Mouse (Mus musculus): ENCODE data around the gene Tpi1. TPM values are rescaled to one million over a fixed set of nuclear protein-coding genes. Genes with fewer than 3 reads are reported as not detected.
"Not testable (repeated sequence)": the region's sequence is repeated elsewhere in the genome, so short reads cannot be mapped to it uniquely, and the experiment has no call there.

The Tpi1 gene
- polyA plus RNA-seq, 1 experiment from 2014 or later: 718 TPM

DNA sequence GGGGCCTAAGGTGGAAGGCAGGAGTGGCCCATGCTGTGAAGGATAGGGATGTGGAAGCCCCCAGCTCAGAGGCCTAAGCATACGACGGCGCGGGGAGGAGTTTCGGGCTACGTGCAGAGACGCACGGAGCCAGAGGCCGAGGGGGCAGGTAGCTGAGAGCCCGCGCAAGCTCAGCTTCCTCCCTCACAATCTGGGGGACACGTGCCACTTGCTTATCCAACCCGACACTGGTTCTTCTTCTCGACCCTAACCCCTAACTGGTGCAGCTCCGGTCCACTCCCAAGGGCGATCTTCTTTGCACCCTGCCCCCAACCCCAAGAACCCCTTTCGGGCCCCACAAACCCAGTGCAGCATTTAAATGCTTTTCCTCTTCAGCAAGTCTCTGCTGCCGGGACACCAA, 600 bp downstream of the Tpi1 start:
- WGBS: under 1% methylated on average over 18 of the region's 18 CpGs
- no peaks in the 10 kb centered on the region for H3K9me3 ChIP-seq (ENCODE audit: low read depth, low read length)
- ATAC-seq (ENCODE audit: insufficient read depth) (peak; percentile 53), DNase-seq (peak; percentile 89)
- H3K9ac ChIP-seq: peak overlapping the region; percentile 85
- H3K4me3 ChIP-seq (ENCODE audit: low read depth, low read length): peak overlapping the region; percentile 76
- peak overlapping the region; percentile 96 for H3K27ac ChIP-seq (ENCODE audit: low read depth)
- TF ChIP-seq CTCF (IDR thresholded peaks at IDR 0.05; ENCODE audit: low read depth): no peak
- peak overlapping the region; percentile 64 for H3K4me2 ChIP-seq
- peaks cover 63% of the 10 kb centered on the region for H3K36me3 ChIP-seq (ENCODE audit: insufficient read depth)
- H3K4me1 ChIP-seq (ENCODE audit: insufficient read depth): peaks cover 18% of the 10 kb centered on the region
- H3K27me3 ChIP-seq (ENCODE audit: insufficient read depth, low read length): no peaks in the 10 kb centered on the region

- WGBS: 10% methylated on average over 9 of the region's 9 CpGs
- peak overlapping the region; percentile 85 for H3K9ac ChIP-seq
- peaks cover 56% of the 10 kb centered on the region for H3K36me3 ChIP-seq (ENCODE audit: insufficient read depth)
- peak; percentile 20 for DNase-seq
- H3K27ac ChIP-seq (ENCODE audit: low read depth): peak overlapping the region; percentile 96
- peaks cover 18% of the 10 kb centered on the region for H3K4me1 ChIP-seq (ENCODE audit: insufficient read depth)
- no peaks in the 10 kb centered on the region for H3K27me3 ChIP-seq (ENCODE audit: insufficient read depth, low read length)
- no peak for TF ChIP-seq CTCF (IDR thresholded peaks at IDR 0.05; ENCODE audit: low read depth)
- ATAC-seq (ENCODE audit: insufficient read depth): no peak
- H3K4me3 ChIP-seq (ENCODE audit: low read depth, low read length): peak overlapping the region; percentile 76
- no peaks in the 10 kb centered on the region for H3K9me3 ChIP-seq (ENCODE audit: low read depth, low read length)
- H3K4me2 ChIP-seq: peak overlapping the region; percentile 64
Measured at GRCm38 (mm10) chr6:124812848-124813247, 1.2 kb downstream of the Tpi1 start.

DNA sequence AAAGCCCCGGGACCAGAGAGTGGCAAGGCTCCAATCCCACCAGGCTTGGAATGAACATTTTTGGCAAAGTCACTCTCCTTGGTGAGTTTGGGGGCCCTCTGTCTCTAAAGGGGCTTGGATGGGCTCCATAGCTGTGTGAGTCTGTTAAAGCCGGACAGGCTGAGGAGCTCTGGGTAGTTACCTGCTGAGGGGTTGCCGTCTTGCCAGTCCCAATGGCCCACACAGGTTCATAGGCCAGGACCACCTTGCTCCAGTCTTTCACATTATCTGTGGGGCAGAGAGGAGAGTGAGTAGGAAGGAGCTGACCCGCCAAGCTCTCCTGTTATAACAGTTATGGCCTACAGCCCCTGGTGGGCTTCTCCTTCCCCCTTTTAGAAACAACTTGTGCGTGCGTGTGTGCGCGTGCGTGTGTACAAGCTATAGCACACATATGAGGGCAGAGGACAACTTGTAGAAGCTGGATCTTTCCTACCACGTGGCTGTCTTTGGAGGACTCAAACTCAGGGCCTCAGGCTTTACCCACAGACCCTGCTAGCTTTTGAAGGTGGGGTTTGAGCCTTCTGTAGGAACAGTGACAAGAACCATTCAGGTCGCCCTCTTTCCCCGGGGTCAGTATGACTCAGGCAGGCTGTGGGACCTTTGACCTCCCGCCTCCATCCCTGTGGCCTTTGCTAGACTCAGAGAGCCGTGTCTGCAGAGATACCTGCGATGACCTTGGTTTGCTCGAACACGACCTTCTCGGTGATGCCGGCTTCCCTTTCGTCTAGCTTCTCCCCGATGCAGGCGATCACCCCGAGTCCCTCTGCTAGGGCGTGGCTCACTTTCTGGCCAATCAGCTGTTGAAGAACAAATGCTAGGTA, 2.2 kb downstream of the Tpi1 start:
- no peak for TF ChIP-seq CTCF (IDR thresholded peaks at IDR 0.05; ENCODE audit: low read depth)
- Histone ChIP-seq H3K27ac (ENCODE audit: low read depth) (no peak overlapping the region), H3K9ac (peak overlapping the region; percentile 85), H3K27me3 (ENCODE audit: insufficient read depth, low read length) (no peaks in the 10 kb centered on the region), H3K4me3 (ENCODE audit: low read depth, low read length) (peak overlapping the region; percentile 76), H3K4me2 (peak overlapping the region; percentile 64), H3K9me3 (ENCODE audit: low read depth, low read length) (no peaks in the 10 kb centered on the region), H3K36me3 (ENCODE audit: insufficient read depth) (peaks cover 47% of the 10 kb centered on the region), H3K4me1 (ENCODE audit: insufficient read depth) (peaks cover 18% of the 10 kb centered on the region)
- no peak for ATAC-seq (ENCODE audit: insufficient read depth)
- no peak for DNase-seq
- WGBS: 70% methylated on average over 24 of the region's 24 CpGs

- no peak overlapping the region for H3K4me2 ChIP-seq
- H3K9ac ChIP-seq: no peak overlapping the region
- H3K27me3 ChIP-seq (ENCODE audit: insufficient read depth, low read length): no peaks in the 10 kb centered on the region
- no peak overlapping the region for H3K4me3 ChIP-seq (ENCODE audit: low read depth, low read length)
- H3K4me1 ChIP-seq (ENCODE audit: insufficient read depth): peaks cover 18% of the 10 kb centered on the region
- peaks cover 41% of the 10 kb centered on the region for H3K36me3 ChIP-seq (ENCODE audit: insufficient read depth)
- no peaks in the 10 kb centered on the region for H3K9me3 ChIP-seq (ENCODE audit: low read depth, low read length)
- DNase-seq (no peak), ATAC-seq (ENCODE audit: insufficient read depth) (no peak)
- no peak overlapping the region for H3K27ac ChIP-seq (ENCODE audit: low read depth)
- WGBS: 76% methylated on average over 4 of the region's 4 CpGs
- TF ChIP-seq CTCF (IDR thresholded peaks at IDR 0.05; ENCODE audit: low read depth): no peak
Measured at GRCm38 (mm10) chr6:124811403-124811665, 2.8 kb downstream of the Tpi1 start.

DNA sequence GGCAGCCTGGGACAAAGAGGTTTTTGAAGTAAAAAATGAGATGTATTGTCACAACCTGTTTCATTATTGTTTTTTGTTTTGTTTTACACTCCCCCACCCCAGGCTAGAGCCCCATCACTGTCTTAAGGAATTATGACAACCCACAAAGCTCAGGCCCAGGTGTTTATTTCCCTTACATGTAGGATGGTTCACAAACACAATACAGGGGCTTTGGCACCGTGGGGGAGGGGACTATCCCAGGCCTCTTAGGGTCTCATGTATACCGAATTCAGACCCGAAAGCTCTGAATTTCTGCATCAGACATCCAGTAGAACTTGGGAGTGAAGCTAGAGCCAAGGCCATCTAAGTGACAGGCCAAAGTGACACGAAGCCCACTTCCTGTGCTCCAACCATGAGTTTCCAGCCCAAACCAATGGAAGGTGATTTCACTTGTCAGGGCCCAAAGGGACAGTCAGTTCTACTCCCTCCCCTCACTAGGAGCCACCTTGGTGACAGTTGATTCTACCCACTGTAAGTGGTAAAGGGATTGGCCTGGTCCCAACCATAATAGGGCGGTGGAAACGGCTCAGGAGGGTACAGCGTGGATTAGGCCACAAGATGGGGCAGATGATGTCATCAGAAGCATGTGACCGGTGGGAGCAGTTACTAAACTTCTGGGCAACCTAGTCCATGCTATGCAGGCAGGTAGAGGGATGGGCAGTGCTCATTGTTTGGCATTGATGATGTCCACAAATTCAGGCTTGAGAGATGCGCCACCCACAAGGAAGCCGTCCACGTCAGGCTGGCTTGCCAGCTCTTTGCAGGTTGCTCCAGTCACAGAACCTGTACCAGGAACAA, 3.3 kb downstream of the Tpi1 start:
- not testable (repeated sequence) for H3K9ac ChIP-seq; H3K27ac ChIP-seq (ENCODE audit: low read depth); ATAC-seq (ENCODE audit: insufficient read depth); DNase-seq; H3K4me2 ChIP-seq; H3K27me3 ChIP-seq (ENCODE audit: insufficient read depth, low read length); H3K9me3 ChIP-seq (ENCODE audit: low read depth, low read length)
- WGBS: 77% methylated on average over 11 of the region's 11 CpGs
- H3K4me1 ChIP-seq (ENCODE audit: insufficient read depth): peaks cover 21% of the 10 kb centered on the region
- H3K36me3 ChIP-seq (ENCODE audit: insufficient read depth): peaks cover 35% of the 10 kb centered on the region
- H3K4me3 ChIP-seq (ENCODE audit: low read depth, low read length): 0 out of 2 replicates have a peak overlapping the region, but pooled peaks have one; percentile 1

DNA sequence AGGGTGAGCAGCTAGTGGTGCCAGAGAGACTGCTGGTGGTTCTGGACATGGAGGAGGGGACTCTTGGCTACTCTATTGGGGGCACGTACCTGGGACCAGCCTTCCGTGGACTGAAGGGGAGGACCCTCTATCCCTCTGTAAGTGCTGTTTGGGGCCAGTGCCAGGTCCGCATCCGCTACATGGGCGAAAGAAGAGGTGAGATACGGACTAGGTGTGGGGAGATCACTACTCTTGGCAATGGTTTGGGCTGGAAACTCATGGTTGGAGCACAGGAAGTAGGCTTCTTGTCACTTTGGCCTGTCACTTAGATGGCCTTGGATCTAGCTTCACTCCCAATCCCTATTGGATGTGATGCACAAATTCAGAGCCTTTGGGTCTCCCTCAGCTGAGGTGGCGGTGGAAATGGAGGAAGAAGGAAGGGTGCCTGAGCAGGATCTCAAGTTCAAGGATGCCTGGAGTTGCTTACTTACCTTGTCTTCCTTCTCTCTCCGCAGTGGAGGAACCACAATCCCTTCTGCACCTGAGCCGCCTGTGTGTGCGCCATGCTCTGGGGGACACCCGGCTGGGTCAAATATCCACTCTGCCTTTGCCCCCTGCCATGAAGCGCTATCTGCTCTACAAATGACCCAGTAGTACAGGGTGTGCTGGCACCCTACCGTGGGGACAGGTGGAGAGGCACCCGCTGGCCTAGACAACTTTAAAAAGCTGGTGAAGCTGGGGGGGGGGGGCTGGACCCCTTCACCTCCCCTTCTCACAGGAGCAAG, 4.1 kb downstream of the Tpi1 start:
- Histone ChIP-seq H3K9ac (peak overlapping the region; percentile 68), H3K27me3 (ENCODE audit: insufficient read depth, low read length) (no peaks in the 10 kb centered on the region), H3K9me3 (ENCODE audit: low read depth, low read length) (no peaks in the 10 kb centered on the region), H3K4me2 (peak overlapping the region; percentile 98), H3K36me3 (ENCODE audit: insufficient read depth) (peaks cover 28% of the 10 kb centered on the region), H3K4me3 (ENCODE audit: low read depth, low read length) (peak overlapping the region; percentile 59), H3K4me1 (ENCODE audit: insufficient read depth) (peaks cover 21% of the 10 kb centered on the region), H3K27ac (ENCODE audit: low read depth) (peak overlapping the region; percentile 90)
- DNase-seq: no peak
- no peak; the same call in 1 of the 2 replicates for ATAC-seq (ENCODE audit: insufficient read depth)
- 36% methylated on average over 14 of the region's 14 CpGs for WGBS
- TF ChIP-seq CTCF (IDR thresholded peaks at IDR 0.05; ENCODE audit: low read depth): no peak

Data from lung, embryonic 14.5 days (tissue).